Mouse (Mus musculus) kidney, postnatal 14 days (tissue): Measurements from ENCODE around the gene Mthfs.
"Not testable (repeated sequence)": the region's sequence is repeated elsewhere in the genome, so short reads cannot be mapped to it uniquely, and the experiment has no call there.

Experiments
- DNase-seq: peaks from one replicate; pipeline ENCODE4 v3.0.0; 2022; ENCODE audit warnings: mixed read lengths

Mthfs gene

GRCm38 (mm10) chr9:89210353-89211064 is at the start of gene Mthfs:
Mthfs (plus strand) TSS chr9:89210676.
- DNase-seq, result peak; percentile 17

- not testable (repeated sequence) for DNase-seq
These were observed 37.9 kb upstream of the Mthfs start for GRCm38 (mm10) chr9:89172539-89172938.

GRCm38 (mm10) chr9:89178833-89179232 is 31.6 kb upstream of the Mthfs start:
- DNase-seq, result peak; percentile 75

- DNase-seq, result not testable (repeated sequence)
These were observed 31.0 kb upstream of the Mthfs start for GRCm38 (mm10) chr9:89179469-89179868.

- not testable (repeated sequence) for DNase-seq
These were observed 23.5 kb upstream of the Mthfs start for GRCm38 (mm10) chr9:89187006-89187405.

GRCm38 (mm10) chr9:89195483-89195882 is 15.0 kb upstream of the Mthfs start:
- DNase-seq, result not testable (repeated sequence)

GRCm38 (mm10) chr9:89197509-89197908 is 13.0 kb upstream of the Mthfs start:
- not testable (repeated sequence) for DNase-seq

GRCm38 (mm10) chr9:89198349-89198748 is 12.1 kb upstream of the Mthfs start:
- DNase-seq, result not testable (repeated sequence)

GRCm38 (mm10) chr9:89198969-89199416 is 11.5 kb upstream of the Mthfs start, which contains the start of the genes Bcl2a1b and Gm29094:
Bcl2a1b (plus strand) TSS chr9:89199209.
Gm29094 (plus strand) TSS chr9:89199379.
- DNase-seq, result not testable (repeated sequence)

GRCm38 (mm10) chr9:89202256-89202655 is 8.2 kb upstream of the Mthfs start:
- DNase-seq, result not testable (repeated sequence)

GRCm38 (mm10) chr9:89208939-89209338 is 1.5 kb upstream of the Mthfs start:
- not testable (repeated sequence) for DNase-seq

- peak; percentile 92 for DNase-seq
These were observed 786 bp downstream of the Mthfs start for GRCm38 (mm10) chr9:89211065-89211858.

GRCm38 (mm10) chr9:89212428-89212827 is 2.0 kb downstream of the Mthfs start:
- DNase-seq, result peak; percentile 39

GRCm38 (mm10) chr9:89218174-89218573 is 7.7 kb downstream of the Mthfs start:
- not testable (repeated sequence) for DNase-seq

- not testable (repeated sequence) for DNase-seq
These were observed 9.2 kb downstream of the Mthfs start for GRCm38 (mm10) chr9:89219668-89220067.

GRCm38 (mm10) chr9:89220704-89221287 is 10.3 kb downstream of the Mthfs start:
- DNase-seq, result not testable (repeated sequence)

GRCm38 (mm10) chr9:89226071-89226470 is 15.6 kb downstream of the Mthfs start:
- DNase-seq, result peak; percentile 20

GRCm38 (mm10) chr9:89228122-89228521 is 17.6 kb downstream of the Mthfs start:
- no peak for DNase-seq

GRCm38 (mm10) chr9:89230897-89231497 is 20.5 kb downstream of the Mthfs start:
- peak; percentile 50 for DNase-seq

GRCm38 (mm10) chr9:89237131-89237530 is 26.7 kb downstream of the Mthfs start:
- not testable (repeated sequence) for DNase-seq

- DNase-seq, result not testable (repeated sequence)
These were observed 28.6 kb downstream of the Mthfs start for GRCm38 (mm10) chr9:89238976-89239505.

GRCm38 (mm10) chr9:89240516-89241019 is 30.1 kb downstream of the Mthfs start:
- DNase-seq, result not testable (repeated sequence)
